Comparison of ENCODE assay signal across 7 mouse cellular contexts in genomic region chr9:51962975-51963701, GRCm38 (mm10). TPM values are rescaled to one million over a fixed set of nuclear protein-coding genes. Genes with fewer than 3 reads are reported as not detected.
A peak's percentile ranks its signal among the peaks of the same experiment; 100 is the strongest.
DNase-seq lines count a peak whose midpoint lies in the region; ATAC-seq and TF ChIP-seq lines count a peak whose summit lies in the region.

Gene Fdx1, minus strand, starts transcription at chr9:51963556.

- peak within 1 kb of the TSS; percentile 82 for H3K9ac ChIP-seq in intestine, embryonic 14.5 days (ENCODE audit: low read length)
- H3K9ac ChIP-seq in midbrain, embryonic 12.5 days (replicated peaks) = peak within 1 kb of the TSS; percentile 79

- under 1% methylated on average over 80 of the region's 81 CpGs for WGBS in intestine, embryonic 14.5 days
- WGBS in limb, embryonic 10.5 days = under 1% methylated on average over 81 of the region's 81 CpGs
- under 1% methylated on average over 80 of the region's 81 CpGs for WGBS in midbrain, embryonic 12.5 days
- under 1% methylated on average over 81 of the region's 81 CpGs for WGBS in small intestine, adult 2 months

- H3K4me3 ChIP-seq in intestine, embryonic 14.5 days (ENCODE audit: low read depth, low read length) = peak within 1 kb of the TSS; percentile 69
- H3K4me3 ChIP-seq in limb, embryonic 10.5 days = peak within 1 kb of the TSS; percentile 90
- H3K4me3 ChIP-seq in midbrain, embryonic 12.5 days = peak within 1 kb of the TSS; percentile 72
- peak within 1 kb of the TSS; percentile 99 for H3K4me3 ChIP-seq in small intestine, adult 2 months (ENCODE audit: low read depth, low read length)

- peak; percentile 87 for DNase-seq in adipocyte (ENCODE audit: low spot score)
- DNase-seq in gastrocnemius, postnatal 25 days = peak; percentile 82
- peak; percentile 85 for DNase-seq in intestine, embryonic 14.5 days (ENCODE audit: low spot score)
- DNase-seq in limb, embryonic 10.5 days (ENCODE audit: low spot score) = peak; percentile 84

- H3K4me1 ChIP-seq in intestine, embryonic 14.5 days (replicated peaks; ENCODE audit: control insufficient read depth, insufficient read depth, low read length) = peaks cover 19% of the 10 kb centered on the region
- peaks cover 11% of the 10 kb centered on the region for H3K4me1 ChIP-seq in limb, embryonic 10.5 days
- peaks cover 24% of the 10 kb centered on the region for H3K4me1 ChIP-seq in midbrain, embryonic 12.5 days
- peaks cover 8% of the 10 kb centered on the region; the same call in 1 of the 2 replicates for H3K4me1 ChIP-seq in small intestine, adult 2 months (ENCODE audit: control insufficient read depth, insufficient read depth, insufficient read length, low read length)

- H3K27ac ChIP-seq in intestine, embryonic 14.5 days (ENCODE audit: low read depth) = peak within 1 kb of the TSS; percentile 65
- H3K27ac ChIP-seq in limb, embryonic 10.5 days = peak within 1 kb of the TSS; percentile 94
- peak within 1 kb of the TSS; percentile 56 for H3K27ac ChIP-seq in midbrain, embryonic 12.5 days (replicated peaks)
- peak within 1 kb of the TSS; percentile 88 for H3K27ac ChIP-seq in small intestine, adult 2 months (ENCODE audit: insufficient read depth, low read depth, low read length)

- H3K4me2 ChIP-seq in intestine, embryonic 14.5 days (ENCODE audit: low read length) = peak within 1 kb of the TSS; percentile 78
- peak within 1 kb of the TSS; percentile 72 for H3K4me2 ChIP-seq in midbrain, embryonic 12.5 days (replicated peaks)

- H3K9me3 ChIP-seq in intestine, embryonic 14.5 days (ENCODE audit: control insufficient read depth, low read length) = no peaks in the 10 kb centered on the region
- no peaks in the 10 kb centered on the region for H3K9me3 ChIP-seq in limb, embryonic 10.5 days (replicated peaks)
- no peaks in the 10 kb centered on the region for H3K9me3 ChIP-seq in midbrain, embryonic 12.5 days

- ATAC-seq in common myeloid progenitor, adult 5-6 weeks (replicated peaks; ENCODE audit: low read depth, poor library complexity, severe bottlenecking) = peak; percentile 87
- peak; percentile 94 for ATAC-seq in intestine, embryonic 14.5 days (replicated peaks; ENCODE audit: low FRiP score, low TSS enrichment, low read depth)
- ATAC-seq in midbrain, embryonic 12.5 days (ENCODE audit: low FRiP score, low read depth) = peak; percentile 87

- no peaks in the 10 kb centered on the region for H3K36me3 ChIP-seq in intestine, embryonic 14.5 days (ENCODE audit: control insufficient read depth, insufficient read depth, low read length)
- no peaks in the 10 kb centered on the region for H3K36me3 ChIP-seq in limb, embryonic 10.5 days
- H3K36me3 ChIP-seq in midbrain, embryonic 12.5 days = no peaks in the 10 kb centered on the region
- H3K36me3 ChIP-seq in small intestine, adult 2 months (ENCODE audit: control insufficient read depth, insufficient read depth, low read length) = no peaks in the 10 kb centered on the region

- peak; percentile 92 for TF ChIP-seq POLR2A in small intestine, adult 2 months (IDR thresholded peaks at IDR 0.05; ENCODE audit: low read depth, low read length)

- H3K27me3 ChIP-seq in intestine, embryonic 14.5 days (replicated peaks; ENCODE audit: control insufficient read depth, insufficient read depth, low read length) = no peaks in the 10 kb centered on the region
- H3K27me3 ChIP-seq in limb, embryonic 10.5 days (ENCODE audit: low read depth, poor library complexity, severe bottlenecking) = peaks cover 12% of the 10 kb centered on the region; the same call in 1 of the 2 replicates
- 0 out of 2 replicates have a peak, but pooled peaks cover 7% of the 10 kb centered on the region for H3K27me3 ChIP-seq in midbrain, embryonic 12.5 days
- H3K27me3 ChIP-seq in small intestine, adult 2 months (ENCODE audit: control insufficient read depth, insufficient read depth, low read length) = no peaks in the 10 kb centered on the region

- TF ChIP-seq CTCF in small intestine, adult 2 months (IDR thresholded peaks at IDR 0.05; ENCODE audit: extremely low read depth, insufficient read length, insufficient replicate concordance, low read depth, low read length) = no peak

RNA-seq across cellular contexts. Expression of gene Fdx1, which starts in this region (rescaled TPM):
- 1.7 and 8.3 TPM in 2 replicates for total RNA-seq in common myeloid progenitor, adult 5-6 weeks (2017)
- 10 to 100 TPM; 42.1 to 48.2 TPM for total RNA-seq in gastrocnemius, postnatal 25 days (2021)
- 66.9 and 67.4 TPM in 2 replicates for polyA plus RNA-seq in intestine, embryonic 14.5 days (2014; fragmentation: Nextera tagmentation; extraction: Ambion mirVana)
- polyA plus RNA-seq in limb, embryonic 10.5 days (2016; fragmentation: Nextera tagmentation; extraction: Ambion mirVana) = 53.5 and 66.9 TPM in 2 replicates
- 44.4 and 55.5 TPM in 2 replicates for polyA plus RNA-seq in midbrain, embryonic 12.5 days (2016; fragmentation: Nextera tagmentation; extraction: Ambion mirVana)
- polyA plus RNA-seq in small intestine, adult 2 months (2012; rRNA removed) = 54.9 and 91.5 TPM in 2 replicates

Comparison
In these comparisons a context has a peak if more than half of its experiments do, and no peak if none do; other contexts are left out.
1. Peak in every context shown above with its lines: DNase-seq, ATAC-seq, H3K4me3 ChIP-seq and H3K27ac ChIP-seq.